Mouse (Mus musculus): ENCODE results near the gene Olfr44.

Gene Olfr44

GRCm38 (mm10) chr9:39493895-39494294, at the start of gene Olfr44:
Gene Olfr44, minus strand, starts transcription at chr9:39493995.
- in situ Hi-C loops (cut with MboI, MseI), result no loop called here

GRCm38 (mm10) chr9:39523616-39524285, 30.0 kb upstream of the Olfr44 start:
- in situ Hi-C loops (cut with MboI, MseI), result no loop called here

- in situ Hi-C loops (cut with MboI, MseI), result no loop called here
Measured at GRCm38 (mm10) chr9:39518595-39518994, 24.8 kb upstream of the Olfr44 start.

- in situ Hi-C loops (cut with MboI, MseI), result no loop called here
Measured at GRCm38 (mm10) chr9:39515531-39515930, 21.7 kb upstream of the Olfr44 start, which contains the start of gene Olfr957. Gene Olfr957, minus strand, starts transcription at chr9:39515809.

GRCm38 (mm10) chr9:39509412-39509811, 15.6 kb upstream of the Olfr44 start:
- in situ Hi-C loops (cut with MboI, MseI), result no loop called here

- in situ Hi-C loops (cut with MboI, MseI), result no loop called here
Measured at GRCm38 (mm10) chr9:39508998-39509397, 15.2 kb upstream of the Olfr44 start.

- in situ Hi-C loops (cut with MboI, MseI), result no loop called here
Measured at GRCm38 (mm10) chr9:39471844-39472243, 22.0 kb downstream of the Olfr44 start, which contains the start of gene Olfr955. Gene Olfr955, minus strand, starts transcription at chr9:39471944.

GRCm38 (mm10) chr9:39456401-39456800, 37.4 kb downstream of the Olfr44 start, which contains the start of gene Olfr954:
Gene Olfr954, plus strand, starts transcription at chr9:39456701.
- in situ Hi-C loops (cut with MboI, MseI), result no loop called here

All from T-helper 2 cell (primary cell).